Mouse (Mus musculus): ENCODE measurements around the gene Med26.

DNA sequence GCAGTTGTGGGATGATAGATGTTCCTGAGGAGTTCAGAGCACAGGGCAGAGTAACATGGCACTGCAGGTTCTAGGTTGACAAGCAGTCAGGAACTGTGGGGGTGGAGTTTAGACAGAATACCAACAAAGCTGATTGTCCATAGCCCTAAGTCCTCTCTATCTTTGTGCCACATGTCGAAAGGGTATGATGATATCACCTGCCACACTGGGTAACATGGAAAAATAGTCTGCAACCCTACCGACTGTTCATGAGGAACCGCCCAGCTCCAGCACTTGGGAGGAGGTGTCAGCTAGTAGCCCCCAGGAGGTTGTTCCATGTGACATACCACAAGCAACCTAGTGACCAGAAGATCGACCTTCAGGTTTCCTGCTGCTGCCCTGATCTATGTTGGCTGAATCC, 49.5 kb downstream of the Med26 start:
- TF ChIP-seq TAL1 (IDR thresholded peaks at IDR 0.05; ENCODE audit: low read length): no peak
- no peak for TF ChIP-seq GATA1 (IDR thresholded peaks at IDR 0.05; ENCODE audit: low read length)
